Mouse (Mus musculus) heart, postnatal 0 days (tissue): ENCODE data around the gene Fgd4.

ENCODE experiments used
- CTCF ChIP-seq: IDR thresholded peaks from 2 replicates; pipeline ENCODE4 v1.5.1; 2016; ENCODE audit warnings: antibody characterized with exemption, control low read depth, low read depth
- EP300 ChIP-seq: IDR thresholded peaks from 2 replicates; pipeline ENCODE4 v1.6.1; 2016; ENCODE audit warnings: antibody characterized with exemption, low read depth

DNA sequence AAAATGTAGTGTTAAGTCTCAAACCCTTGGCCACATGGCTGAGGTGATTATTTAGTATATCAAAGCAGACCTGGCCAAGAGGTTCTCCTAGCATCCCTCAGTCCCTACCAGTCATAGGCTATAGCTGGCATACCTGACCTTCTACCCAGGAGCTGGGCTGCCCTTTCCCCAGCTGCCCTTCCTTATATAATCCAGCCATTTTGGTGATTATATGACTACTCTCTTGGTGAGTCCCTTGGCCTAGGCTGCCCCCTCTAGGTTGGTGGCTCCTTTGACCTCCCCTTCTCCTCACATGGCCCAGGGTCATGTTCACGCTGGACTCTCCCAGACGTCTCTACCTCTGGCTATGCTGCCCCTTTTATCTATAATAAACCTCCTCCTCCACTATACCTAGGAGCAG is 65.1 kb downstream of the Fgd4 start:
- no peak for TF ChIP-seq CTCF
- no peak for TF ChIP-seq EP300
